Mouse (Mus musculus) heart, embryonic 12.5 days (tissue): ENCODE measurements around the gene Fam83e. TPM values are rescaled to one million over a fixed set of nuclear protein-coding genes. Genes with fewer than 3 reads are reported as not detected.

Source experiments
- ATAC-seq: fragments of 200-750 bp; cut with Nextera tagmentation; 2 replicates; pipeline ENCODE4 v1.8.0; 2017; ENCODE audit warnings: moderate TSS enrichment, moderate library complexity; ENCODE audit not compliant: insufficient number of reproducible peaks, low FRiP score
- H3K27ac ChIP-seq: fragments of 300-500 bp; sonication (generic); 2 replicates; pipeline ENCODE4 v1.5.1; 2016; ENCODE audit warnings: mild to moderate bottlenecking, moderate library complexity; ENCODE audit not compliant: poor library complexity, severe bottlenecking
- H3K27me3 ChIP-seq: fragments of 300-500 bp; sonication (generic); replicated peaks from 2 replicates; pipeline ENCODE4 v1.6.1; 2016; ENCODE audit warnings: mild to moderate bottlenecking, moderate library complexity
- H3K36me3 ChIP-seq: fragments of 300-500 bp; sonication (generic); 2 replicates; pipeline ENCODE4 v1.6.1; 2016; ENCODE audit warnings: mild to moderate bottlenecking, moderate library complexity
- H3K4me1 ChIP-seq: fragments of 300-500 bp; sonication (generic); replicated peaks from 2 replicates; pipeline ENCODE4 v1.6.1; 2016; ENCODE audit warnings: mild to moderate bottlenecking
- H3K4me2 ChIP-seq: fragments of 300-500 bp; sonication (generic); 2 replicates; pipeline ENCODE4 v1.6.1; 2016; ENCODE audit warnings: mild to moderate bottlenecking, moderate library complexity
- H3K4me3 ChIP-seq: fragments of 300-500 bp; sonication (generic); 2 replicates; pipeline ENCODE4 v1.5.1; 2016; ENCODE audit warnings: mild to moderate bottlenecking
- H3K9ac ChIP-seq: fragments of 300-500 bp; sonication (generic); 2 replicates; pipeline ENCODE4 v1.6.1; 2016; ENCODE audit warnings: mild to moderate bottlenecking, moderate library complexity
- H3K9me3 ChIP-seq: fragments of 300-500 bp; sonication (generic); replicated peaks from 2 replicates; pipeline ENCODE4 v1.6.1; 2016; ENCODE audit warnings: mild to moderate bottlenecking, moderate library complexity
- WGBS: fragments of 180-500 bp; shearing (Covaris S2); methylation state at CpG from one replicate; pipeline ENCODE4 v1.1.7; 2016; 5-methylcytosine and 5-hydroxymethylcytosine counted together
- polyA plus RNA-seq: library from polyadenylated mRNA; unstranded; fragments of >200 nt; fragmentation: Nextera tagmentation; extraction: Ambion mirVana; gene quantifications from 2 replicates; pipeline ENCODE4 v1.2.1, GENCODE M21; 2016

The Fam83e gene
- polyA plus RNA-seq, 1 experiment from 2014 or later: 0.29 TPM

DNA sequence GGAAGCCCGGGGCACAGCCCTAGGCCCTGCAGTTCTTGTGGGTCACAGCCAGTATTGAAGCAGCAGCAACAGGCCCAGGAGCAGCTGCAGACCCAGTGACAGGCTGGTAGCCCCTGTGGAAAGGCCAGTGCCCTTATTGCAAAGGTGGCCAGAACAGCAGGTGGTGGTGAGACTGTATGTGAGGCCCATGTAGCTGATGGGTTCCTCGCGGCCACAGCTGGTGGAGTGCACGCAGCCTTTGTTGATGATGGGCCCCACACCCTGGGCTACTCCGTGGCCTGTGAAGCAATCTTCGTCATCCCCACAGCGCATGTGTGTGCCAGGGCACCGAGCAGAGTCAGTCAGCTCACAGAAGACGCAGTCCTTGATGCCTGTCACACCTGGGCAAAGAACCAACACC lies 4.1 kb downstream of the Fam83e start:
- WGBS: 90% methylated on average over 9 of the region's 9 CpGs
- H3K4me1 ChIP-seq: 0 out of 2 replicates have a peak, but pooled peaks cover 5% of the 10 kb centered on the region
- H3K4me3 ChIP-seq: no peak overlapping the region
- peaks cover 69% of the 10 kb centered on the region for H3K36me3 ChIP-seq
- no peak overlapping the region for H3K4me2 ChIP-seq
- no peaks in the 10 kb centered on the region for H3K9me3 ChIP-seq
- H3K27me3 ChIP-seq: no peaks in the 10 kb centered on the region
- no peak for ATAC-seq
- no peak overlapping the region for H3K27ac ChIP-seq
- peak overlapping the region; percentile 32; the same call in 1 of the 2 replicates for H3K9ac ChIP-seq

DNA sequence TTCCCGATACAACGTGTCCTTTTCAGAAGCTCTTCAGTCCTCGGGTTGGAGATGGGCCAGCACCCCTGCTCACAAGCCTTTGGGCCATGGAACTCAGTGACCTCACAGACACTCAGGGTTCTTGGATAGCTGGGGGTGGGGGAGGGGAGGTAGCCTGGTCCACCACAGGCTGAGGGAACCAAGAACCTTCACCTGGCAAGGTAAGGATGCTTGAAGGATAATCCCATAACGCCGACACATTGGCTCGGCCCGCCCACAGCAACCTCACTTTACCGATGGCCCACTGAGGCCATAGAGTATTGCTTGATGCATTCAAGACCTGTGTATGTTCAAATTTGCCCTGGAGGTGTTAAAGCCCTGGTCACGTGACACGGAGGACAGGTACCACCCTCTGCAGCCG lies 4.7 kb downstream of the Fam83e start, which contains the start of gene Spaca4:
Gene Spaca4 (minus strand): TSS at position 101 of the 400 bp plus-strand sequence.
- Histone ChIP-seq H3K27ac (no peak within 1 kb of the TSS), H3K4me3 (no peak within 1 kb of the TSS), H3K4me1 (peaks cover 9% of the 10 kb centered on the region), H3K9ac (peak within 1 kb of the TSS; percentile 32; the same call in 1 of the 2 replicates), H3K27me3 (no peaks in the 10 kb centered on the region), H3K36me3 (peaks cover 64% of the 10 kb centered on the region), H3K9me3 (no peaks in the 10 kb centered on the region), H3K4me2 (no peak within 1 kb of the TSS)
- no peak for ATAC-seq
- whole genome bisulfite sequencing: 89% methylated on average over 11 of the region's 11 CpGs

DNA sequence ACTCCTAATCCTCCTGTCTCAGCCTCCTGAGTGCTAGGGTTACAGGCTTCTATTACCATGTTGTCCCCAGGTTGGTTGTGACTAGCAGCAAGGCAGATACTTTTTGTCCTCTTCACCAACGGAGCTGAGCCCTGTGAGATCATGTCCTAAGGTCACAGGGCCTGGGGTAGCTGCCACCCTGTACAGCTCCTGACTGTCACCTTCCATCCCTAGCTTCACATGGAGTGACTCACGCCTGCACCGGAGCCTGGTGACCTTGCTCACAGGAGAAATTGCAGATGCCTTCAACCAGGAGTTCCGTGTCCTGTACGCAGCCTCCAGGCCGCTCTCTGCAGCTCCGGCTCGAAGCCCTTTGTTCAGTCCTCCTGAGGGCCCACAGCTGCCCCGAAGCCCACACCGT lies 5.4 kb downstream of the Fam83e start:
- ATAC-seq: no peak
- no peak overlapping the region for H3K9ac ChIP-seq
- WGBS: 87% methylated on average over 10 of the region's 10 CpGs

DNA sequence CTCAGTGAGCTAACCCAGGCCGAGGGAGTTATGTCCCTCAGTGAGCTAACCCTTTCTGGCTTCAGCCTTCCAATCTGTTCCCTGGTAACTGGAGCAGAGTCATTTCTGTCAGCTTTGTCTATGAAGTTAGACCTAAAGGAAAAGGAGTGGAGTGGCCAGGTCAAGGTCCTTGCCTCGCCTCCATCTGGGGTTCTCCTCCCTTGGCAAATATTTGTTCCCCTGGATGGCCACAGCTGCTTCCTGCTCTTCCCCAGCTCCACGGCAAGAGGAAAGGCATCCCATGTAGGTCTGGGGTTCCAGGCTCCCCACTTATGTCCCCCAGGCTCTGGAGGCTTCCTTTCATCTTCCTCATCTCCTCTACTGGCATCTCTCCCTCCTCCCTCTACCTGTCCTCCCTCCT lies 6.6 kb downstream of the Fam83e start:
- Histone ChIP-seq H3K9ac (no peak overlapping the region), H3K27ac (no peak overlapping the region), H3K4me2 (no peak overlapping the region), H3K36me3 (peaks cover 45% of the 10 kb centered on the region), H3K27me3 (no peaks in the 10 kb centered on the region), H3K9me3 (no peaks in the 10 kb centered on the region), H3K4me1 (peaks cover 13% of the 10 kb centered on the region), H3K4me3 (no peak overlapping the region)
- 77% methylated on average over 3 of the region's 3 CpGs for WGBS
- ATAC-seq: no peak

More for the DNA sequence above, 5.4 kb downstream of the Fam83e start:
- Histone ChIP-seq H3K36me3 (peaks cover 57% of the 10 kb centered on the region), H3K9me3 (no peaks in the 10 kb centered on the region), H3K27ac (no peak overlapping the region), H3K4me1 (peaks cover 13% of the 10 kb centered on the region), H3K4me3 (no peak overlapping the region), H3K27me3 (no peaks in the 10 kb centered on the region), H3K4me2 (no peak overlapping the region)

DNA sequence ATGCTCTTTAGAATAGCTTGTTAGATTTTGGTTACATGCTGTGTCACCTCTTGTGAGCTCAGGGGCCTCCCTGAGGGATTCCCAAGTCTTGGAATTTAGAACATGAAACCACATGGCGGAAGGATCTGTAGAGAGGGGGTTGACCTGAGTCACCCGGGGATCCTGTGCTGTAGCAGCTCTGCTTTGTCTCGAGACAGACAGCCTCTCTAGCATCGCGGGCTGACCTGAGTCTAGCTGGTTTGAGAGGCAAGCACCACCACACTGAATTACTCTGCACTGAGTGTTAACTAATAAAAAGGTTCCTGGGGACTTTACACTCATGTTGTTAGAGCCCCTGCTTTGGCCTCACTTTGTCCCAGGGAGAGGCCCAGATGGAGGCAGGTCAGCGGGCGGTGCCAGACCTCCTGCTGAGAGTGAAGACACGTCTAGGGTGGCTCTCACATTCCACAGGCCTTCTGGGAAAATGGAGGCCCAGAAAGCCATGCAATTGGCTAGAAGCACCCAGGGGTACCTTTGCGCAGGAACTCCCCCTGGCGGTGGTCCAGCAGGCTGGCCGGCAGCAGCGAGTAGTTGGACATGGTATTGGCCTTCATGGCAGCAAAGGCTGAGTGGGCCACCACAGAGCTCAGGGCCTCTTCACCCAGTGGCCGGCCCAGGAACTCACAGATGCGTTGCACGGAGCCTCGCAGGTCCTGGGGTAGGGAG lies 9.9 kb downstream of the Fam83e start:
- H3K9me3 ChIP-seq: no peaks in the 10 kb centered on the region
- peaks cover 14% of the 10 kb centered on the region for H3K36me3 ChIP-seq
- H3K27me3 ChIP-seq: 0 out of 2 replicates have a peak, but pooled peaks cover 6% of the 10 kb centered on the region
- peaks cover 13% of the 10 kb centered on the region for H3K4me1 ChIP-seq
- H3K4me3 ChIP-seq: no peak overlapping the region
- 0 out of 2 replicates have a peak overlapping the region, but pooled peaks have one; percentile 3 for H3K4me2 ChIP-seq
- no peak for ATAC-seq
- H3K27ac ChIP-seq: no peak overlapping the region
- no peak overlapping the region for H3K9ac ChIP-seq
- WGBS: 16% methylated on average over 16 of the region's 16 CpGs

DNA sequence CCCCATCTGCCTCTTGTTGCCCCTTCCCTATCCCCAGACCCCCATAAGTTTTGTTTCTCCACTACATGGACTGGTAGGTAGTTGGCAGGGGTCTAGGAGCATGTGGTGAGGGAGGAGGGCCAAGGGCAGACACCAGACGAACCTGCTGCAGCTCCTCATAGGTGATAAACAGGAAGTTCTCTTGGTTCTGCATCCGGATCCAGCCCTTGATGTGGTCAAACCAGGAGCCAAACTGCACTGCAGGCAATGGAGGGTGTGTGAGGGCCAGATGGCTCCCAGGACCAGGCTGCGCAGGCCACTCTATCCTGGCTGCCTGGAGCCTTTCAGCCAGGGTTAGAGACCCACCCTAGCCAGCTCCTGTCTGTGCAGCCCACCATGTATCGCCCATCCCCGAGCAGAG lies 12.5 kb downstream of the Fam83e start:
- Histone ChIP-seq H3K36me3 (peaks cover 3% of the 10 kb centered on the region; the same call in 1 of the 2 replicates), H3K27me3 (0 out of 2 replicates have a peak, but pooled peaks cover 6% of the 10 kb centered on the region), H3K4me2 (no peak overlapping the region), H3K9ac (no peak overlapping the region), H3K27ac (no peak overlapping the region), H3K4me3 (no peak overlapping the region), H3K4me1 (peaks cover 13% of the 10 kb centered on the region), H3K9me3 (no peaks in the 10 kb centered on the region)
- WGBS: 74% methylated on average over 5 of the region's 5 CpGs
- no peak for ATAC-seq

DNA sequence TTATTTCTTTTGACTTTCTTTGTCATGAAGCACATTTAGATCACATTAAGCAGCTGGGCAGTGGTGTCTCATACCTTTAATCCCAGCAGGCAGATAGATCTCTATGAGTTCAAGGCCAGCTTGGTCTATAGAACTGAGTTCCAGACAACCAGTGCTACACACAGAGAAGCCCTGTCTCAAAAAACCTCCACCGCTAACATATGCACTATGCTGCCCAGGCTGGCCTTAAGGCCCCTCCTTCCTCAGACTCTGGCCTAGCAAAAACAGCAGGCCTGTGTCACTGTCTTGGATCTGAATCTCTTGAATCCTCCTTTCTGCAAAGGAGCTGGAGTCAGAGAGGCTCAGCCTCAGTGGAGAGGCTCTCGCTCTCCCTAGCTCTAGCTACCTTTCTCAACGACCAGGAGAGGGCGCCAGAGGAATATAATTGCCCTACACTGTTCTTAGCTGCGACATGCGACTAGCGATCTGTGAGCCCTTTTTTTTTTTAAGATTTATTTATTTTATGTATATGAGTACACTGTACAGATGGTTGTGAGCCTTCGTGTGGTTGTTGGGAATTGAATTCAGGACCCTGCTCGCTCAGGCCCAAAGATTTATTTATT lies 18.3 kb downstream of the Fam83e start:
- no peaks in the 10 kb centered on the region for H3K9me3 ChIP-seq
- 7% methylated on average over 9 of the region's 9 CpGs for WGBS
- peaks cover 7% of the 10 kb centered on the region for H3K27me3 ChIP-seq
- 0 out of 2 replicates have a peak, but pooled peaks cover 5% of the 10 kb centered on the region for H3K4me1 ChIP-seq
- no peak overlapping the region for H3K4me3 ChIP-seq
- peak; percentile 54; the same call in 1 of the 2 replicates for ATAC-seq
- no peak overlapping the region for H3K9ac ChIP-seq
- H3K36me3 ChIP-seq: no peaks in the 10 kb centered on the region
- no peak overlapping the region for H3K4me2 ChIP-seq
- no peak overlapping the region for H3K27ac ChIP-seq

DNA sequence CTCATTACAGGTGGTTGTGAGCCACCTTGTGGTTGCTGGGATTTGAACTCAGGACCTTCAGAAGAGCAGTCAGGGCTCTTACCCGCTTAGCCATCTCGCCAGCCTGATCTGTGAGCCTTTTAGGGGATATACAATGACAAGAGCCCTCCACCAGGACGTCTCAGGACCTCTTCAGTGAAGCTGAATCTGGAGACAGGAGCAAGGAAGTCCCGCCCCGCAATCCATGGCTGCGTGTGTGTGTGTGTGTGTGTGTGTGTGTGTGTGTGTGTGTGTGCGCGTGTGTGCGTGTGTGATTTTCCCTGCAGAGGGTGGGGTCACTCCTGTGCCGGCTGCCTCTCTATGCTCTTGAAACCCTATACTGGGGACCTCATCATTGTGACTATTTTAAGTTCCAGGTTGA lies 18.8 kb downstream of the Fam83e start:
- Histone ChIP-seq H3K9ac (no peak overlapping the region), H3K27me3 (peaks cover 7% of the 10 kb centered on the region), H3K4me1 (0 out of 2 replicates have a peak, but pooled peaks cover 5% of the 10 kb centered on the region), H3K4me3 (no peak overlapping the region), H3K9me3 (no peaks in the 10 kb centered on the region), H3K36me3 (no peaks in the 10 kb centered on the region), H3K27ac (no peak overlapping the region), H3K4me2 (no peak overlapping the region)
- no peak for ATAC-seq
- 67% methylated on average over 10 of the region's 10 CpGs for WGBS

DNA sequence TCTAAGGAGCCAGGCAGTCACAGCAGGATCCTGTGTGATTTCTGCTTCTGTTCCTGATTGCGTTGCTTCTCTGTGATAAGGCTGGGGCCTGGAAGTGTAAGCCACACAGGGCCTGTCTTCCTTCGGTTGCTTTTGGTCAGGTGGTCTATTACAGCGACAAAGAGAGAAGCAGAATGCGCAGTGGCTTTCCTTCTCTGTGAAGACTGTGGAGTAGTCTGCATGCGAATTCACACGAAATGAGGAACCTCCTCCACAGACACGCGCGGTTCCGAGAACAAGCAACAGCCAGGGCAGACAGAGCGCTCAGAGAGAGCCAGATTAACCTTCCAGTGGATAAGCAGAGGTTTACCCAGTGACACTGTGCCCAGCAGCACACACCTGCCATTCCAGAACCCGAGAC lies 20.3 kb downstream of the Fam83e start:
- Histone ChIP-seq H3K9me3 (no peaks in the 10 kb centered on the region), H3K4me1 (0 out of 2 replicates have a peak, but pooled peaks cover 5% of the 10 kb centered on the region), H3K4me3 (no peak overlapping the region), H3K4me2 (no peak overlapping the region), H3K27me3 (peaks cover 7% of the 10 kb centered on the region), H3K27ac (no peak overlapping the region), H3K9ac (peak overlapping the region; percentile 42; the same call in 1 of the 2 replicates), H3K36me3 (no peaks in the 10 kb centered on the region)
- no peak for ATAC-seq
- WGBS: 68% methylated on average over 12 of the region's 12 CpGs

DNA sequence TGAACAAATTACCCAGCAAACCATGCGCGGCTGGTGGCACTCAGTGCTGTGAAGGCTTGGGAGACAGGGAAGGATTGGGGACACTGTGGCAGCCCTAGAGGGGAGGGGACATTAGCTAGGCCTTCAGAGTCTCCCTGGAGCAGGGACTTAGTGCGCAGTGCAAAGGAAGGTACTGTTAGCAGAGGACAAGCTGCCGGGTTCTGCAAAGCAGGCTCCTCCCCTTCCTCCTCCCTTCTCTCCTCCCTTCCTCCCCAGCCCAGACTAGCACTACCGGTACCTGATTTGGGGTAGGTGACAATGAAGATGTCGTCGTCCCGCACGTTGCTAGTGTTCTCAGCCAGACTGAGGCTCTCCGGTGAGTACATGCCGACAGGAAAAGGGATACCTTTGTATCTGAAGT lies 20.8 kb downstream of the Fam83e start:
- WGBS: 40% methylated on average over 11 of the region's 11 CpGs
- H3K9ac ChIP-seq: peak overlapping the region; percentile 42; the same call in 1 of the 2 replicates

DNA sequence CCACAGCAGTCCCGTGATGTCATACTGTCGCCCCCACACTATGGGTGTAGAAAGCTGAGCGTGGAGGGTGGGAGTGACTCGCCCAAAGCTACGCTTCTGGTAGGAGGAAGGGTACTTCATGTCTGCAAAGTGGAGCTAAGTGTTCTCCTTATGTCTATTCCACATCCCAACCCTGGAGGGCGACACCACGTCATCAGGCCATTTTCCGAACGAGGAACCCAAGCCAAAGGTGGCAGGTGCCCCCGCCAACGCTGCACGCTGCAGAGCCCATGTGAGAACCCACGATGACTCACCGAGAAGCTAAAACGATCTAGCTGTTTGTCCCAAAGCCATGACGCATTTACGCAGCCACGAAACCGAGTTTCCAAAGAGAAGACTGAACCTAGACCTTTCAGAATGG lies 21.3 kb downstream of the Fam83e start:
- H3K4me1 ChIP-seq: 0 out of 2 replicates have a peak, but pooled peaks cover 5% of the 10 kb centered on the region
- peaks cover 7% of the 10 kb centered on the region for H3K27me3 ChIP-seq
- H3K9me3 ChIP-seq: peaks cover 3% of the 10 kb centered on the region
- peak overlapping the region; percentile 30 for H3K4me3 ChIP-seq
- H3K27ac ChIP-seq: no peak overlapping the region
- ATAC-seq: no peak
- WGBS: 35% methylated on average over 19 of the region's 19 CpGs
- H3K4me2 ChIP-seq: peak overlapping the region; percentile 60
- peak overlapping the region; percentile 42; the same call in 1 of the 2 replicates for H3K9ac ChIP-seq
- H3K36me3 ChIP-seq: no peaks in the 10 kb centered on the region

More for the DNA sequence above, 20.8 kb downstream of the Fam83e start:
- Histone ChIP-seq H3K27ac (no peak overlapping the region), H3K4me2 (peak overlapping the region; percentile 60), H3K27me3 (peaks cover 7% of the 10 kb centered on the region), H3K4me3 (peak overlapping the region; percentile 30), H3K36me3 (no peaks in the 10 kb centered on the region), H3K4me1 (0 out of 2 replicates have a peak, but pooled peaks cover 5% of the 10 kb centered on the region), H3K9me3 (peaks cover 3% of the 10 kb centered on the region)
- ATAC-seq: 0 out of 2 replicates have a peak, but pooled peaks have one; percentile 16
